ENCODE assay signal across 8 mouse cellular contexts in the genomic region with DNA sequence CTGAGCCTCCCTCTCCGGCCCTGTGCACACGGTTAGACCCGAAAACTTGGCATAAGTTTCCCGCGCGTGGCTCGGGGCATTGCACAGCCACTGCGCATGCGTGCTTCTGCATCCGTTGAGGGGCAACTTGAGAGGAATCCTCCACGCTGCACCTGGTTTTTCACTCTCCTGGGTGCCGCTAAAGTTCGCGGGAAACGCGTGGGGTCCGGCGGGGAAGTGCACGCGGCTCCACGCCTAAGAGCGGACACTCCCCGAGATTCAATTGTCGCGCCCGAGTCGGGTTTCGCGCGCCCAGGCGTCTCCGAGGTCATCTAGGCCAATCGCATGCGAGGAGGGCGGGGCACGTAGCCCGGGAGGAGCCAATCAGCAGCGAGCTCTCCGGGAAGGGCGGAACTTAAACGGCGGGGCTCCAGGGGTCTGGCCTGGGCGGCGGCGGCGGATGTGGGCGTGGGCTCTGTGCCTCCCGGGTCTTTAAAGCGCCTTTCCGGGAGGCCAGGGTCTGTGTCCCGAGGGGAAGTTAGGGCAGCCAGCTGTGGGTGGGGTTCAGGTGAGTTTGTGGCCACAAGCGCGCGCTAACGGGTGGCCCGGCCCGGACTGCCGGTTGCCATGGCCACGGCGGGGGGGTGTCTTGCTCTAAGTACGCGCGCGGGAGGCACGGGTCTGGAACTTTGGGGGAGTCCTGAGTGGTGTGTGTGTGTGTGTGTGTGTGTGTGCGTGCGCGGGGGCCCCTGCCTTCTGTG. TPM values are rescaled to one million over a fixed set of nuclear protein-coding genes. Genes with fewer than 3 reads are reported as not detected.
DNase-seq lines count a peak whose midpoint lies in the region; ATAC-seq lines count a peak whose summit lies in the region.

No protein-coding gene starts in this region.

- H3K9me3 ChIP-seq in heart, embryonic 14.5 days (ENCODE audit: control insufficient read depth, low read length): no peaks in the 10 kb centered on the region
- H3K9me3 ChIP-seq in liver, embryonic 12.5 days (replicated peaks): no peaks in the 10 kb centered on the region

- ATAC-seq in heart, embryonic 14.5 days (ENCODE audit: insufficient number of reproducible peaks, insufficient read depth, low FRiP score, low read depth): peak; percentile 90
- peak; percentile 86 for ATAC-seq in liver, embryonic 12.5 days

- H3K9ac ChIP-seq in heart, embryonic 14.5 days (ENCODE audit: low read length): peak overlapping the region; percentile 84
- peak overlapping the region; percentile 92 for H3K9ac ChIP-seq in liver, embryonic 12.5 days

- under 1% methylated on average over 67 of the region's 68 CpGs for WGBS in heart, embryonic 14.5 days
- WGBS in liver, embryonic 12.5 days (ENCODE audit: insufficient replicate concordance): 2% methylated on average over 68 of the region's 68 CpGs

- H3K4me1 ChIP-seq in heart, embryonic 14.5 days (ENCODE audit: control insufficient read depth in 2 of 2, insufficient read depth in 2 of 2, low read length in 2 of 2): peaks cover 16 to 29% of the 10 kb centered on the region in 2 experiments
- peaks cover 51% of the 10 kb centered on the region for H3K4me1 ChIP-seq in liver, embryonic 12.5 days

- H3K4me2 ChIP-seq in heart, embryonic 14.5 days (ENCODE audit: low read length): peak overlapping the region; percentile 99
- H3K4me2 ChIP-seq in liver, embryonic 12.5 days: peak overlapping the region; percentile 98

- peaks cover 40% of the 10 kb centered on the region for H3K36me3 ChIP-seq in heart, embryonic 14.5 days (ENCODE audit: control insufficient read depth, insufficient read depth, low read length)
- peaks cover 45% of the 10 kb centered on the region for H3K36me3 ChIP-seq in liver, embryonic 12.5 days
- no peaks in the 10 kb centered on the region for H3K36me3 ChIP-seq in splenic B cell, adult 2 months (ENCODE audit: control insufficient read depth, insufficient read depth, low read length, poor library complexity, severe bottlenecking)

- peak overlapping the region; percentile 57 to 68 for H3K4me3 ChIP-seq in heart, embryonic 14.5 days (ENCODE audit: control insufficient read depth in 1 of 2, insufficient read depth in 1 of 2, low read depth in 1 of 2, low read length in 2 of 2)
- H3K4me3 ChIP-seq in liver, embryonic 12.5 days: peak overlapping the region; percentile 90

- peak; percentile 92 to 96 for DNase-seq in CD8-positive naive resting alpha-beta T cell, adult 2 months (ENCODE audit: low read depth in 2 of 2, low spot score in 2 of 2)
- peak; percentile 94 for DNase-seq in c-Kit-negative CD71-positive TER-119-positive erythroid progenitor cells, embryonic 14.5 days (ENCODE audit: low read depth, low spot score)
- DNase-seq in fibroblast of lung, adult 2 months (ENCODE audit: low read depth): peak; percentile 87
- peak; percentile 98 for DNase-seq in kidney, postnatal 10 days
- peak; percentile 98 for DNase-seq in naive thymus-derived CD4-positive, alpha-beta T cell, adult 2 months (ENCODE audit: low read depth)
- DNase-seq in splenic B cell, adult 2 months (ENCODE audit: low read depth, low spot score): peak; percentile 98

- no peaks in the 10 kb centered on the region for H3K27me3 ChIP-seq in heart, embryonic 14.5 days (ENCODE audit: control insufficient read depth, insufficient read depth, low read length)
- no peaks in the 10 kb centered on the region; the same call in 1 of the 2 replicates for H3K27me3 ChIP-seq in liver, embryonic 12.5 days (replicated peaks)
- H3K27me3 ChIP-seq in splenic B cell, adult 2 months (ENCODE audit: control insufficient read depth, insufficient read depth, low read length, poor library complexity, severe bottlenecking): no peaks in the 10 kb centered on the region

- H3K27ac ChIP-seq in heart, embryonic 14.5 days (replicated peaks in 1 of 2; ENCODE audit: control insufficient read depth in 1 of 2, insufficient read depth in 1 of 2, low read depth in 2 of 2, low read length in 2 of 2): peak overlapping the region; percentile 73 to 80
- H3K27ac ChIP-seq in liver, embryonic 12.5 days: peak overlapping the region; percentile 96

RNA-seq across cellular contexts. Expression of gene Uhrf1, which starts 0.9 kb away (rescaled TPM):
- 42.8 and 44.6 TPM in 2 replicates for polyA plus RNA-seq in heart, embryonic 14.5 days (2014; fragmentation: Nextera tagmentation; extraction: Ambion mirVana)
- polyA plus RNA-seq in liver, embryonic 12.5 days (2016; fragmentation: Nextera tagmentation; extraction: Ambion mirVana): 153 and 154 TPM in 2 replicates

RNA-seq across cellular contexts. Expression of gene Arrdc5, which starts 3.9 kb away (rescaled TPM):
- polyA plus RNA-seq in heart, embryonic 14.5 days (2014; fragmentation: Nextera tagmentation; extraction: Ambion mirVana): not detected in 2 replicates
- polyA plus RNA-seq in liver, embryonic 12.5 days (2016; fragmentation: Nextera tagmentation; extraction: Ambion mirVana): not detected in 2 replicates

RNA-seq across cellular contexts. Expression of gene Plin3, which starts 11.3 kb away (rescaled TPM):
- polyA plus RNA-seq in heart, embryonic 14.5 days (2014; fragmentation: Nextera tagmentation; extraction: Ambion mirVana): 66.4 and 70.9 TPM in 2 replicates
- polyA plus RNA-seq in liver, embryonic 12.5 days (2016; fragmentation: Nextera tagmentation; extraction: Ambion mirVana): 28.3 and 30.2 TPM in 2 replicates

RNA-seq across cellular contexts. Expression of gene Kdm4b, which starts 21.8 kb away (rescaled TPM):
- polyA plus RNA-seq in heart, embryonic 14.5 days (2014; fragmentation: Nextera tagmentation; extraction: Ambion mirVana): 24.1 and 24.4 TPM in 2 replicates
- 13.6 and 13.9 TPM in 2 replicates for polyA plus RNA-seq in liver, embryonic 12.5 days (2016; fragmentation: Nextera tagmentation; extraction: Ambion mirVana)

RNA-seq across cellular contexts. Expression of gene Ticam1, which starts 27.4 kb away (rescaled TPM):
- 9.2 and 9.3 TPM in 2 replicates for polyA plus RNA-seq in heart, embryonic 14.5 days (2014; fragmentation: Nextera tagmentation; extraction: Ambion mirVana)
- polyA plus RNA-seq in liver, embryonic 12.5 days (2016; fragmentation: Nextera tagmentation; extraction: Ambion mirVana): 3.8 and 4.1 TPM in 2 replicates

Comparison
In these comparisons a context has a peak if more than half of its experiments do, and no peak if none do; other contexts are left out.
1. Peak in every context shown above with its lines: DNase-seq, ATAC-seq, H3K4me3 ChIP-seq and H3K27ac ChIP-seq.